Mouse (Mus musculus) neural tube, embryonic 15.5 days (tissue): ENCODE measurements around the gene Ubtd2. TPM values are rescaled to one million over a fixed set of nuclear protein-coding genes. Genes with fewer than 3 reads are reported as not detected.

Source experiments
- ATAC-seq: fragments of 200-750 bp; cut with Nextera tagmentation; 2 replicates; pipeline ENCODE4 v1.8.0; 2017; ENCODE audit warnings: mild to moderate bottlenecking, moderate TSS enrichment, moderate library complexity; ENCODE audit not compliant: low FRiP score
- H3K27ac ChIP-seq: fragments of 300-500 bp; sonication (generic); replicated peaks from 2 replicates; pipeline ENCODE4 v1.5.1; 2015; ENCODE audit warnings: mild to moderate bottlenecking, inconsistent platforms
- H3K27me3 ChIP-seq: fragments of 300-500 bp; sonication (generic); replicated peaks from 2 replicates; pipeline ENCODE4 v1.6.1; 2015; ENCODE audit warnings: inconsistent platforms
- H3K36me3 ChIP-seq: fragments of 300-500 bp; sonication (generic); 2 replicates; pipeline ENCODE4 v1.6.1; 2015; ENCODE audit warnings: inconsistent platforms
- H3K4me1 ChIP-seq: fragments of 300-500 bp; sonication (generic); 2 replicates; pipeline ENCODE4 v1.6.1; 2015; ENCODE audit warnings: inconsistent platforms
- H3K4me2 ChIP-seq: fragments of 300-500 bp; sonication (generic); 2 replicates; pipeline ENCODE4 v1.6.1; 2015; ENCODE audit warnings: inconsistent platforms, mild to moderate bottlenecking, moderate library complexity
- H3K4me3 ChIP-seq: fragments of 300-500 bp; sonication (generic); replicated peaks from 2 replicates; pipeline ENCODE4 v1.5.1; 2015; ENCODE audit warnings: mild to moderate bottlenecking, inconsistent platforms
- H3K9ac ChIP-seq: fragments of 300-500 bp; sonication (generic); replicated peaks from 2 replicates; pipeline ENCODE4 v1.6.1; 2015; ENCODE audit warnings: mild to moderate bottlenecking, inconsistent platforms
- H3K9me3 ChIP-seq: fragments of 300-500 bp; sonication (generic); replicated peaks from 2 replicates; pipeline ENCODE4 v1.6.1; 2016; ENCODE audit warnings: inconsistent platforms
- WGBS: fragments of 180-500 bp; shearing (Covaris S2); methylation state at CpG from one replicate; pipeline ENCODE4 v1.1.7; 2015; ENCODE audit warnings: mixed read lengths; 5-methylcytosine and 5-hydroxymethylcytosine counted together
- polyA plus RNA-seq: library from polyadenylated mRNA; unstranded; fragments of >200 nt; fragmentation: Nextera tagmentation; extraction: Ambion mirVana; gene quantifications from 2 replicates; pipeline ENCODE4 v1.2.1, GENCODE M21; 2015

The Ubtd2 gene
- polyA plus RNA-seq, 1 experiment from 2014 or later, result 34.9 TPM

DNA sequence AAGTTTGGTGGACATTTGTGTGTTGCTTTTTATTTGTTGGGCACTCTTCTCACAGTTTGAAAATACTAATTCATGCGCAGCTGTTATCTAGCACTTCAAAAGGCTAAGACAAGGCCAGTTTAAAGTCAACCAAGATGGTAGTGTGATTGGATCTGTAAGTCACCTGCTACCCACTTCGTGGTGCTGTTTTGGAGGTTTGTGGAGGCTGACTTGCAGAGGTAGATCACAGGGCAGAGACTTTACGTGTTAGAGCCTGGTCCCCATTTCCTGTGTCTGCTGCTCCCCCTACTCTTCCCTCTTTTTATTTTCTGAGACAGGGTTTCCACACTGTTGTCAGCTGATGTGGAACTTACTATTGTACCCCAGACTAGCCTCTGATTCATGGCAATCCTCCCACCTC lies 19.6 kb downstream of the Ubtd2 start:
- Histone ChIP-seq H3K4me1 (peaks cover 5% of the 10 kb centered on the region; the same call in 1 of the 2 replicates), H3K27ac (no peak overlapping the region), H3K4me2 (no peak overlapping the region), H3K9ac (no peak overlapping the region), H3K4me3 (no peak overlapping the region), H3K27me3 (no peaks in the 10 kb centered on the region), H3K36me3 (no peaks in the 10 kb centered on the region), H3K9me3 (no peaks in the 10 kb centered on the region)
- WGBS, result 86% methylated on average over 3 of the region's 3 CpGs
- no peak for ATAC-seq

GRCm38 (mm10) chr11:32475487-32476236 lies 20.5 kb downstream of the Ubtd2 start:
- WGBS, result 82% methylated on average over 5 of the region's 5 CpGs
- Histone ChIP-seq H3K9me3 (no peaks in the 10 kb centered on the region), H3K27ac (no peak overlapping the region), H3K4me2 (no peak overlapping the region), H3K27me3 (no peaks in the 10 kb centered on the region), H3K36me3 (no peaks in the 10 kb centered on the region), H3K4me3 (no peak overlapping the region), H3K4me1 (peaks cover 3% of the 10 kb centered on the region; the same call in 1 of the 2 replicates), H3K9ac (no peak overlapping the region)
- no peak for ATAC-seq

GRCm38 (mm10) chr11:32481525-32481924 lies 26.4 kb downstream of the Ubtd2 start:
- Histone ChIP-seq H3K4me3 (no peak overlapping the region), H3K36me3 (no peaks in the 10 kb centered on the region), H3K27me3 (no peaks in the 10 kb centered on the region), H3K9ac (no peak overlapping the region), H3K4me2 (no peak overlapping the region), H3K4me1 (no peaks in the 10 kb centered on the region), H3K27ac (no peak overlapping the region), H3K9me3 (no peaks in the 10 kb centered on the region)
- no peak for ATAC-seq
- WGBS, result 73% methylated on average over 2 of the region's 2 CpGs

- H3K9me3 ChIP-seq, result no peaks in the 10 kb centered on the region
- no peak for ATAC-seq
- no peak overlapping the region for H3K4me3 ChIP-seq
- no peaks in the 10 kb centered on the region for H3K27me3 ChIP-seq
- no peak overlapping the region for H3K27ac ChIP-seq
- H3K9ac ChIP-seq, result no peak overlapping the region
- WGBS, result 80% methylated on average over 3 of the region's 3 CpGs
- 0 out of 2 replicates have a peak, but pooled peaks cover 11% of the 10 kb centered on the region for H3K4me1 ChIP-seq
- H3K36me3 ChIP-seq, result no peaks in the 10 kb centered on the region
- H3K4me2 ChIP-seq, result no peak overlapping the region
Measured at GRCm38 (mm10) chr11:32485290-32485689, 30.1 kb downstream of the Ubtd2 start.

DNA sequence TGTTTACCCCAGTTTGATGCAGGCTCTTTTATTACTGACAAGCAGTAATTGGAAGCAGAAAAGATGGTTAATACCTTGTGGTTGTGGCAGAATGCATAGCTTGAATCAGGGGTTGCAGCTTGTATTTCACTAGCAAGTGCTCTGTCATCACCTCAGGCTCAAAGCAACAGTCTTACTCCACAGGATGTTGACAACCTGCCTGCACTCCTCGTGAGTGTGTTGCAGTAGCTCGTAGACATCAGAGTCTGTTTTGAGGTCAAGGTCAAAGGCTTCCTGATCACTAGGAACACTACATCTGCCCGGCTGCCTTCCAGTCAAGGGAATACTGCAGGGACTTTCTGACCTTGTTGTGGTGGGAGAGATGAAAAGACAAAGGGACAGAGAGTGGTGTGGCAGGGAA lies 31.5 kb downstream of the Ubtd2 start:
- no peak overlapping the region for H3K27ac ChIP-seq
- no peak overlapping the region for H3K9ac ChIP-seq
- H3K27me3 ChIP-seq, result no peaks in the 10 kb centered on the region
- no peak for ATAC-seq
- H3K36me3 ChIP-seq, result no peaks in the 10 kb centered on the region
- no peak overlapping the region for H3K4me2 ChIP-seq
- no peak overlapping the region for H3K4me3 ChIP-seq
- WGBS, result 82% methylated on average over 3 of the region's 3 CpGs
- H3K4me1 ChIP-seq, result 0 out of 2 replicates have a peak, but pooled peaks cover 11% of the 10 kb centered on the region
- H3K9me3 ChIP-seq, result no peaks in the 10 kb centered on the region

- Histone ChIP-seq H3K27me3 (no peaks in the 10 kb centered on the region), H3K27ac (no peak overlapping the region), H3K36me3 (no peaks in the 10 kb centered on the region), H3K9ac (no peak overlapping the region), H3K9me3 (no peaks in the 10 kb centered on the region), H3K4me3 (no peak overlapping the region), H3K4me2 (no peak overlapping the region), H3K4me1 (0 out of 2 replicates have a peak, but pooled peaks cover 11% of the 10 kb centered on the region)
- 93% methylated on average over 3 of the region's 3 CpGs for WGBS
- no peak for ATAC-seq
Measured at GRCm38 (mm10) chr11:32487501-32487900, 32.3 kb downstream of the Ubtd2 start.

DNA sequence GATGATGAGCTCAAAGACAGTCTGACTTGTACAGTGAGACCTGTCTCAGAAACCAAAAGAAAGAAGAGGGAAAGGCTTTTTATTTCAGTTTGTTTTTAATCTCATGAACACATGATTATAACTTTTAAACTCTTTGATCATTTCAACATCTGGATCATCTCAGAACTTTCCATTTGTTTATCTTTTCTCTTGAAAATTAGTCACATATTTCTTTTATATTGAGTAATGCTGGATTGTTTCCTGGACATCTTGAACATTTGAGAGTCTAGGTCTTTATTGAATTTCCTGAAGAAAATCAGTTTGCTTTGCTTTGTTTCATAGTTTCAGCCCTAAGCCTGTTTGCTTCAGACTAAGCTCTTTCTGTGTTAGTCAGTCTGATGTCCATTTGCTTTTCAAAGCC lies 33.2 kb downstream of the Ubtd2 start:
- Histone ChIP-seq H3K9ac (no peak overlapping the region), H3K4me3 (no peak overlapping the region), H3K4me1 (0 out of 2 replicates have a peak, but pooled peaks cover 11% of the 10 kb centered on the region), H3K4me2 (no peak overlapping the region), H3K36me3 (no peaks in the 10 kb centered on the region), H3K27ac (no peak overlapping the region), H3K27me3 (no peaks in the 10 kb centered on the region), H3K9me3 (no peaks in the 10 kb centered on the region)
- no peak for ATAC-seq

DNA sequence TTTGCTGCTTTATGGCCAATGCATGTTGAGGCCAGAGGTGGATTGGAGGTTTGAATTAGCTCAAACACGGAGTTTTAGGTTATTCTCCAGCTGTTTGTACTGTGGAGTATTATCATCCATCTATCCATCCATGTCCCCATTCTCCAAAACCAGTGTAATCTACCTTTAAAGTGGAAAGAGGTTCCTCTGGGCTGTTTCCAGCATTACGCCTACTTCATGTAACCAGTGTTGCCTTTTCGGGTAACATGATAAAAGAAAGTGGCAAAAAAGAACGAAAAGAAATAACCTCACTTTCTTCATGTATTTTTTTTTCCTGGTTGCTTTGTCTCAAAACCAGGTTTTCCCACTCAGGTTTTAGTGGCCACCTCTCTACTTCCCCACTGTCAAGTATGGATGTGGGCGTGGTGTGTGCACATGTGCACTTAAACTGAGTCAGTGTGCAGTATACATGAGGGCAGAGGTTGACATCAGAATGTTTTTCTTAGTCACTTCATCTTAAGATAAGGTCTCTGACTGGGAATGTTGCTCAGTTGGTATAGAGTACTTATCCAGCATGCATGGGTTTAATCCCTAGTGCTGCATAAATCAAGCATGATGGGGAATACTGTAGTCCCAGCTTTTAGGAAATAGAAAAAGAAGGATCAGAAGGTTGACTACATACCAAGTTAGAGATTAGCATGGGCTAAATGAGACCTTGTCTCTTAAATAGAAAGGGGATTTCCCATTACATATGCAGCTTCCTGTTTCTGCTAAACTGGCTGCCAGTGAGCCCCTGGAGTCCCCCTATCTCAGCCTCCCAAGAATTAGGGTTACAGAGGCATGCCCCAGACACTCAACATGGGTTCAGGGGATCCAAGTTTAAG lies 33.9 kb downstream of the Ubtd2 start:
- WGBS, result 86% methylated on average over 5 of the region's 5 CpGs
- Histone ChIP-seq H3K4me1 (0 out of 2 replicates have a peak, but pooled peaks cover 11% of the 10 kb centered on the region), H3K27ac (no peak overlapping the region), H3K9me3 (no peaks in the 10 kb centered on the region), H3K27me3 (no peaks in the 10 kb centered on the region), H3K4me2 (no peak overlapping the region), H3K36me3 (no peaks in the 10 kb centered on the region), H3K4me3 (no peak overlapping the region), H3K9ac (no peak overlapping the region)
- no peak for ATAC-seq

DNA sequence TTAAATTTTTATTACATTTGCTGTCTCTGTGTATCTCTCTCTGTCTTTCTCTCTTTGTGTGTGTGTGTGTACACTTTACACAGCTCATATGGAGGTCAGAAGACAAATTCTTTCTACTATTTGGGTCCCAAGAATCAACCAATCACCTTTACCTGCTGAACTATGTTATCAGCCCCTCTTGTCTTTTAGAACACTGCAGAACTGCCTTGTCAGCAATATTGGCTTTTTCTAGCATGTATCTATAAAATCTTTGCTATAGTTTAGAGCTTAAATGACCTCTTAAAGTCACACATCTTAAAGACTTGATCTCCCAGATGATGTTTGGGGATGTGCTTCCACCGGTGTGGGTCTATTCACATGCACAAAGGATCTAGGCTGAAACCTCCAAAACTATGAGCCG lies 35.9 kb downstream of the Ubtd2 start:
- H3K36me3 ChIP-seq, result no peaks in the 10 kb centered on the region
- H3K9ac ChIP-seq, result no peak overlapping the region
- H3K4me1 ChIP-seq, result 0 out of 2 replicates have a peak, but pooled peaks cover 11% of the 10 kb centered on the region
- WGBS, result 98% methylated on average over 2 of the region's 2 CpGs
- H3K9me3 ChIP-seq, result no peaks in the 10 kb centered on the region
- no peaks in the 10 kb centered on the region for H3K27me3 ChIP-seq
- H3K4me2 ChIP-seq, result no peak overlapping the region
- ATAC-seq, result no peak
- H3K27ac ChIP-seq, result no peak overlapping the region
- no peak overlapping the region for H3K4me3 ChIP-seq

DNA sequence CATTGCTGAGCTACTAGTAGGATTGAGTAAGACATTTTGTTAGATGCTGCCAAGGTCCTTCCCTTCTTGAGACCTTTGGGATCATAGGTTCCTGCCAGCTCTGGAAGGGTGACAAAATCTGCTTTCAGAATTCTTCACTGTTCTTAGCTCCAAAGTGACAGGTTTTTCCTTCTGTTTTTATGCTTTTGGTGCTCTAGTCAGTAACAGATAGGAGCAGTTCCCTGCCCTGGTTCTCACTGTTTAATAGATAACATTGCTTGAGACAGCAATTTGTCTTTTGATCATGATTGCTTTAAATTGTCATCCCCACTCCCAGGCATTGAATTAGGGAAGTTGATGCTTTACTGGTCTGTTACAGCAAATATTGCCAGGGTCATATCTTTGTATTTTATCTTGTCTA lies 38.1 kb downstream of the Ubtd2 start:
- ATAC-seq, result no peak
- no peak overlapping the region for H3K9ac ChIP-seq
- no peaks in the 10 kb centered on the region for H3K36me3 ChIP-seq
- no peak overlapping the region for H3K4me3 ChIP-seq
- no peaks in the 10 kb centered on the region for H3K27me3 ChIP-seq
- H3K9me3 ChIP-seq, result no peaks in the 10 kb centered on the region
- no peak overlapping the region for H3K4me2 ChIP-seq
- H3K4me1 ChIP-seq, result 0 out of 2 replicates have a peak, but pooled peaks cover 11% of the 10 kb centered on the region
- no peak overlapping the region for H3K27ac ChIP-seq

- Histone ChIP-seq H3K27me3 (no peaks in the 10 kb centered on the region), H3K4me3 (no peak overlapping the region), H3K36me3 (no peaks in the 10 kb centered on the region), H3K9me3 (no peaks in the 10 kb centered on the region), H3K9ac (no peak overlapping the region), H3K4me2 (no peak overlapping the region), H3K4me1 (no peaks in the 10 kb centered on the region), H3K27ac (no peak overlapping the region)
- no peak for ATAC-seq
- WGBS, result 83% methylated on average over 2 of the region's 2 CpGs
Measured at GRCm38 (mm10) chr11:32495283-32495682, 40.1 kb downstream of the Ubtd2 start.
